Mouse (Mus musculus): ENCODE data around the gene Shisa8.

- TF ChIP-seq CTCF (IDR thresholded peaks at IDR 0.05; ENCODE audit: control insufficient read depth, insufficient read depth, insufficient read length) (no peak), MYOG (IDR thresholded peaks at IDR 0.05; ENCODE audit: control insufficient read depth, extremely low read depth, insufficient read length) (no peak), FOSL1 (IDR thresholded peaks at IDR 0.05; ENCODE audit: insufficient read depth, low read length, poor library complexity, severe bottlenecking) (no peak)
Observed at GRCm38 (mm10) chr15:82231591-82232378, 19.2 kb upstream of the Shisa8 start.
